Mouse (Mus musculus) bone marrow macrophage, adult 2 months (primary cell): ENCODE results near the gene Abca7.

Source experiments
- CTCF ChIP-seq: IDR thresholded peaks from 2 replicates; pipeline ENCODE4 v1.5.1; 2012; ENCODE audit warnings: low read depth, mild to moderate bottlenecking, low read length, moderate library complexity
- POLR2A ChIP-seq: IDR thresholded peaks from 2 replicates; pipeline ENCODE4 v1.6.1; 2012; ENCODE audit warnings: mild to moderate bottlenecking, low read depth, low read length, borderline replicate concordance

- TF ChIP-seq POLR2A = no peak
- no peak for TF ChIP-seq CTCF
Measured at GRCm38 (mm10) chr10:79996272-79997033, at the start of gene Abca7.
